Mouse (Mus musculus): ENCODE results near the gene Opn1sw.
"Not testable (repeated sequence)": the region's sequence is repeated elsewhere in the genome, so short reads cannot be mapped to it uniquely, and the experiment has no call there.

The Opn1sw gene

DNA sequence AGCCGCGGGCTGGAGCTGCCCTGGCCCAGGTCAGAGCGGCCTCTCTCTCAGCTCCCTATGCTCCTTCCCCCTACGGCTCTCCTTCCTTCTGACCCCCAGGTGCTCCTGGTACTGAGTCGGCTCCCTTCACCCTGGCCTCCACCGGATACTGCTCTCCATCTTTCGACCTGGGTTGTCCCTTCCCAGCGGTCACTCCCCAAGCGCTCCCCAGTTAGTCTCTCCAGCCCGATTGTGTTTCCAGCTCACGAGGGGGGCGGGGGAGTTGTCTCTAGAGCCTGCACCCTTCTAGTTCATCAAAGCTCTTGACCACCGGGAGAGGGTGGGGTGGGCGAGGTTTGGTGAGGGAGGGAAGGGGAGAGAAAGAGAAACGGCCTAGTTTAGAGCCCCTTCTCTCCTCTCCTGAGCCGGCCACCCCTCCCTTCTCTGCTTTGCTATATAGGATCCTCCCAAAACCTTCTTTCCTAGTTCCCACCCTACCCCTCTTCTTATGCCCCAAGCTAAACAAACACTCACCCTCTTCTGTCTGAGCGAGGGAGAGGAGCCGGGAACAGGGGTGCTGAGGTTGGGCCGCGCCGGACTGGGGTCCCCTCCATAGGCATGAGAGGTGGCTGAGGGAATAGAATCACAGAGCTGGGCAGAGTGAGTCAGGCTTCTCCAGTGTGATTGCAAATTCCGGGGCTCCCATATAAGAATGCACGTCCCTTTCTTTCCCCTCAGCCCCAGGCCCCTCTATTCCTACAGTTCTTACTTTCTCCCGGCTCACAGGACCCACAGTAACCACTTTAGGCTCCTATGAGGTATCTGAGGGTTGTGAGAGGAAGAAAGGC lies 8.7 kb upstream of the Opn1sw start:
- DNase-seq (ENCODE audit: low read depth): no peak

DNA sequence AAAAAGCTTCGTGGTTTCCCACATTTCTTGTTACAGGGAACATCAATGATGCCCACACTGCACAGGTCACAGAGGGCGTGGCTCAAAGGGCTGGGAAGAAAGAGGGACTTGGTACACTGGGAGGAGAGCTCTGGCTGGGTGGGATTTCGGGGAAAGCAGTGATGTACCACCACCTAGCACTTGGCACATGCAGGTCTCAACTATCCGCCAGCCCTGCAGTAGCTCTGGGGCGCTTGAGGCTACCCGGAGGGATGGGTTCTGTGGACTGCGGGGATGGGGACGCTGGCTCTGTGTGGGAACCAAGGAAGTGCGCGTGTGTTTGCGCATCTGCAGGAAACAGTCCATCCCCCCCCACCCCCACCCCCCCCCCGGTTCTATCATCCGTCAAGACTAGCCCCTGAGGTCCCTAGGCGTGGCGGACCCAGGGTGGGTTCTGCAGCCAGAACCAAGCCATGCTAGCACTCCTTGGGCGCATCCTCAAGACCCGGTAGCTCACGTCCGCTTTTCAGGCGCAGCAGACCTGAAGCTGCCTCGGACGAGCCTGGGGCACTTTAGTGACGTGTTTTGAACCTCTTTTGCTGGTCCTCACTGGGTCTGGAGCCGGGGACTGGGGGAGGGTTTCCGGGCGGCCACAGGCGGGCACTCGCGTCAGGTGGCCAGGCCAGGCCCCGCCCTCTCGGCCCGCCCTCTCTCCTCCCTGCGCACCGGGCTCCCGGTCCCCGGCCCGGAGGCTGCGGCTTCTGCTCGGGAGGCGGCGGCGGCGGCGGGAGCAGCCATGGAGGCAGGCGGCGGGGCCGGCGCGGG lies 7.8 kb upstream of the Opn1sw start, which contains the start of gene Ccdc136:
TSS of gene Ccdc136 (plus strand) at position 400 of the 804 bp plus-strand sequence.
- peak; percentile 21 for DNase-seq (ENCODE audit: low read depth)

DNA sequence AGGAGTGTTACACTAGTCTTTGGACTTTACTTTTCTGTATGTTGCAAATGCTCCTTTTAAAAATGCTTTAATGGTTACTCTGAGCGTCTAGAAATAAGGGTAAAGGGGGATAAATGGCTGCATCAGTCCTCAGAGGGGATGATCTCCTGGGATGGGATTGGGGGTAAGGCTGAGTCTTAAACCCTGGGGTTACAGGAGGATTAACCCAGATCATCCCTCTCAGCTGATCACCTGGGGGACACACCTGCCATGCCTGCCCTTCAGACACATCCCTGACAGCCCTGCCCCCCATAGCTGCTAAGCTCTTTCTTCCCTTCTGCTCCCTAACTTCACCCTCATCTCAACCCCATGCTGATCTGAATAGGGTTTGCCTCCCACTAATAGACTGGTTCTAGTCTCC lies 6.0 kb upstream of the Opn1sw start:
- DNase-seq (ENCODE audit: low read depth): no peak

DNA sequence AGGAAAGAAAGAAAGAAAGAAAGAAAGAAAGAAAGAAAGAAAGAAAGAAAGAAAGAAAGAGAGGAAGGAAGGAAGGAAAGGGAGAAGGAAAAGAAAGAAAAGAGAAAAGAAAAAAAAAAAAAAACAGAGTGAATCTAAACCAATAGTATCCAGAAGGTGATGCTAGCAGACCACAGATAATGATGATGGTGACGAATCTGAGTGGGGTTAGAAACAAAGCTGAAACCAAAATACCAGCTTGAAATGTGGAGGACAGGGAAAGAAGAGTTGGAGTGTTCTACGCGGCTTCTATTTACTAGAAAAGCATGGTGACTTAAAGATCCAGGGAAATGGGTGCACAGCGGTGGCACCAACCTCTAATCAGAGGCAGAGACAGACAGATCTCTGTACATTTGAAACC lies 3.5 kb upstream of the Opn1sw start:
- no peak for DNase-seq (ENCODE audit: low read depth)

DNA sequence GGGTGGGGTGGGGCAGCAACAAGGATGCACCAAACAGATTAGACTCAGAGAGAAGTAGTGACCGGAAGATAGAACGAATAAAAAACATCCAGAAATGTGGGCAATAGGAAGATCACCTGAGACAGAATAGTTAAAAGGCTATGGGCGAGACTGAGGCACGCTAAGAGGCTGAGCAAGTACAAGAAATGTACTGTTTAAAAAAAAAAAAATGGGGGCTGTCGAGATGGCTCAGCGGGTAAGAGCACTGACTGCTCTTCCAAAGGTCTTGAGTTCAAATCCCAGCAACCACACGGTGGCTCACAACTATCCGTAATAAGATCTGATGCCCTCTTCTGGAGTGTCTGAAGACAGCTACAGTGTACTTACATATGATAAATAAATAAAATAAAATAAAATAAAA lies 3.0 kb upstream of the Opn1sw start:
- DNase-seq (ENCODE audit: low read depth): not testable (repeated sequence)

DNA sequence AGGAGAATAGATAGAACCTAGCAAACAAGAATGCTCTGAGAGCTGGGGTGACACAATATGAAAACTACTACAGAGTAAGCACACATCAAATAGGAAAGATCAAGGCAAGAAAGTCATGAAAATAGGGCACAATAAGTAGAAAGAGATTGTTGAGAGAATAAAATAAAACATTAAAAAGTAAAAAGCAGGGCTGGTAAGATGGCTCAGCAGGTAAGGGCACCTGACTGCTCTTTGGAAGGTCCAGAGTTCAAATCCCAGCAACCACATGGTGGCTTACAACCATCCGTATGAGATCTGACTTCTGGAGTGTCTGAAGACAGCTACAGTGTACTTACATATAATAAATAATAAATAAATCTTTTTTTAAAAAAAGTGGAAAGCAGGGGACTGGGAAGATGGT lies 2.2 kb upstream of the Opn1sw start:
- DNase-seq (ENCODE audit: low read depth): not testable (repeated sequence)

DNA sequence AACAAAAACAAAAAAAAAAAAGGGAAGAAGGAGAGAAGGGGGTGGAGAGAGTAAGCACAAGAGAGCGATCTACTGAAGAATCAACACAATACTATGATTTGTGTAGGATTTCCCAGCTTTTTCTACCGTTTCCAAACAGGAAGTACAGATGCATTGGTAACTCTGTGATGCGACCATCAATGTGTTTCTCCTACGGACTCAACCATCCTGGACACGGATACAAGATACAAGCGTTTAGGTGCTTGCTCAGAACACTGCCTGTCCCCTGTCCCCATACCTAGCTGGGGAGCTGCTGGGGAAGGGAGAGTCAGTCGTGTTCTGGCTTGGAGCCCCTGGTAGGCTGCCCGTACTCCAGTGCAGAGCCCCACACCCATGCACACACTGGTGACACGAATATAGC lies 1.2 kb upstream of the Opn1sw start:
- DNase-seq (ENCODE audit: low read depth): no peak

DNA sequence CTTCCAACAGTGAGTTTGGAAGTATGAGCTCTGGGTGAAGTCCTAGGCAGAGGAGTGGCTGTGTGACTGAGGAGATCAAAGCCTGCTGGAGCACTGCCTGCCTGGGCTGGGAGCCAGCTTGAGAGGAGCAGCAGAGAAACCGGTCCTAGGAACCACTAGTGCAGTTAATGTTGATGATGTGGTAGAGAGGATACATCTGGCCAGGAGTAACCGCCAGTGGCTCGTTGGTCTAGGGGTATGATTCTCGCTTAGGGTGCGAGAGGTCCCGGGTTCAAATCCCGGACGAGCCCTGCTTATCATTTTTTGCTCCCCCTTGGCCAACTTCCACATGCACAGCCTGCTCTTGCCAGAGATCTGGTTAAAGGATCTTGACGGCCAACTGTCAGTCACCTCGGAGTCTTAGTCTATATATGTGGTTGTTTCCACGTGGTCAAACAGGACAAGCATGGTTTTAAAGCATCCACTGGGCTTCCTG lies 375 bp upstream of the Opn1sw start:
- peak; percentile 85 for DNase-seq (ENCODE audit: low read depth)

DNA sequence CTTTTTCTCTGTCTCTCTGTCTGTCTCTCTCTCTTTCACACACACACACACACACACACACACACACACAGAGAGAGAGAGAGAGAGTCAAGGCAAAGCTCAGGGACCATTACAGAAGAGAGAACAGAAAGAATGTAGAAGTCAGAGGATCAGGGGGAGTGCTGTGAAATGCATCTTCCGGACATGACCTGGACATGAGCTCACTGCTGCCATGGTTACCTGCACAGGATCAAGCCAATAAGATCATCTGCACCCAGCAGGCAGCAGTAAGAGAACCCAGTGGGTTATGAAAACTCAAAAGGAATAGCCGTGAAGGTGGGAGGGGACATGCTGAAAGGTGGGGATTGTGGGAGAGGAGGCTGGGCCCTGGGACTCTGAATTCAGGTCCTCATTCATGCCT lies 5.8 kb downstream of the Opn1sw start:
- DNase-seq (ENCODE audit: low read depth): no peak

DNA sequence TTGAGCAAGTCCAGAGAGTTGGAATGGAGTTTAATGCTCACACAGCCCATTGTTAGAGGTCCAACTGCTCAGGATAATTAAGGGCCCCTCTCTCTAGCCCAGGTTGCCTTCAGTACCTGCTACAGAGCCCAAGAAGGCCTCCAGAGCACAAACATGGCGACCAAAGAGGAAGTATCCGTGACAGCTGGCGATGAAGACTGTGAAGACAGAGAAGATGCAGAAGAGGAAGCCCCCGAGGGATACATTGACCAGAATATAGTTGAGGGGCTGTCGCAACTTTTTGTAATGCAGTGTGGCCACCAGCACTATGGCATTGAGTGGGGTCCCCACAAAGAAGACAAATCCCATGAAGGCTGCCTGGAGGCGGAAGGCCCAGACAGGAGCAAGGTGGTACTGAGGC lies 8.3 kb downstream of the Opn1sw start:
- no peak for DNase-seq (ENCODE audit: low read depth)

DNA sequence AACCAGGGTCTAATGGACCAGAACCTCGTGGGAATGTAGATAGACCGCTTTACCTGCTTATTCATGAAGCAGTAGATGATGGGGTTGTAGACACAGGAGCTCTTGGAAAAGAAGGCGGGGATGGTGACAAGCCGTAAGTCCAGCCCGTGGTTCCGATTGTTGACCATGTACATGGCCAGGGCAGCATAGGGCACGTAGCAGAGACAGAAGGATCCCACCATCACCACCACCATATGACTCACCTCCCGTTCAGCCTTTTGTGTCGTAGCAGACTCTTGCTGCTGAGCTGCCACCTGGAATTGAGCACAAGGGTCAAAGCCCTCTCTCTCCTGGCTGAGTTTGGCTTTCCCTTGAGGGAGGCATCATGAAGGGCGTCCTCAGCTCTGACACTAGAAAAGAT lies 9.6 kb downstream of the Opn1sw start:
- no peak for DNase-seq (ENCODE audit: low read depth)

DNA sequence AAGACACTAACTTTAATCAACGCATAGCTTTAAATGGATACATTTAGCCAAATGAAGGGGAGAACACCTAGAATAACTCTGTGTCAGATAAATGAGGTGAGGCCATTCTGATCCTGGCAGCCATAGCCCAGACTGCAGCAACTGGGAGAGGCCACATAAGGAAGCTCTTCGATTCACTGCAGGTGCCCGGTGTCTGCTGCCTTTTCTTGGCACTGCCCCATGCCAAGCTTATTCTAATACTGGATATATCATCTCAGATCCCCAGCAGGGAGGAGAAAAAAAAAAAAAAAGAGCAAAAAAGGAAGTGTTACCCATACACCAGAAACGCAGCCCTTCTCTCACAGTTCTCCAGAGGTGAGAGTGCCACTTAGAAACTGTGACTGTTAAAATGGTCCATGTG lies 10.9 kb downstream of the Opn1sw start:
- DNase-seq (ENCODE audit: low read depth): no peak

DNA sequence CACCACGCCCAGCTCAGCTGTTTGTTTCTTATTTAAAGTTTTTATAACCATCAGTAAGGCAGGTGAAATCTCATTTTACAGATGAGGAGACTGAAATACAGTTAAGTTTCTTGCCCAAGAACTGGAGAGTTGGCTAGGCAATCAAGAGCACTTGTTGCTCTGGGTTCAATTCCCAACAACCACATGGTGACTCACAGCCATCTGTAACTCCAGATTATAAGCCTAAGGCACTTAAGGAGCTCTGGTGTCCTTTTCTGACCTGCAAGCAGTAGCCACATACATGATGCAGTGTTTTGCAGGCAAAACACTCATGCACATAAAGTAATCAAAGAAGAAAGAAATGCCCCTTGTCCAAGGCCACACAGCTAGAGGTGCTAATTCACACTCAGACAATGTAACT lies 23.0 kb downstream of the Opn1sw start:
- DNase-seq (ENCODE audit: low read depth): no peak

DNA sequence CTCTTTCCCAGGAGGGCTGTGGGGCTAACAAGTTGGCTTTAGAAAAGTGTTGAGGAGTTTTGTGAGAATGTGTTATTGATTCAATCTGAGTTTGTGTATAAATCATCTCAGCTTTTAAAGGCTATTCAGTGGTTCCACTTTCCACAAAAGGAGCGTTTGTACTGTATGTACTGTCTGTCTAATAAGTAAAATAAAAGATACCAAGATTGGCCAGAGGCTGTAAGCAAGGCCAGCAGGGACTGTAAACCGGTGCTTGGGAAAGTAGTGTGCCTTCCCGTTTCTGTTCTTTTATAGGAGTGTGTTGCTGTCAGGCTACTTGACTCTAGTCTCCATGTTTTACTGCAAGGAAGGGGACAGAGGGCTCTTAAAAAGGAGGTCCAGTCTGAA lies 25.1 kb downstream of the Opn1sw start:
- no peak for DNase-seq (ENCODE audit: low read depth)

DNA sequence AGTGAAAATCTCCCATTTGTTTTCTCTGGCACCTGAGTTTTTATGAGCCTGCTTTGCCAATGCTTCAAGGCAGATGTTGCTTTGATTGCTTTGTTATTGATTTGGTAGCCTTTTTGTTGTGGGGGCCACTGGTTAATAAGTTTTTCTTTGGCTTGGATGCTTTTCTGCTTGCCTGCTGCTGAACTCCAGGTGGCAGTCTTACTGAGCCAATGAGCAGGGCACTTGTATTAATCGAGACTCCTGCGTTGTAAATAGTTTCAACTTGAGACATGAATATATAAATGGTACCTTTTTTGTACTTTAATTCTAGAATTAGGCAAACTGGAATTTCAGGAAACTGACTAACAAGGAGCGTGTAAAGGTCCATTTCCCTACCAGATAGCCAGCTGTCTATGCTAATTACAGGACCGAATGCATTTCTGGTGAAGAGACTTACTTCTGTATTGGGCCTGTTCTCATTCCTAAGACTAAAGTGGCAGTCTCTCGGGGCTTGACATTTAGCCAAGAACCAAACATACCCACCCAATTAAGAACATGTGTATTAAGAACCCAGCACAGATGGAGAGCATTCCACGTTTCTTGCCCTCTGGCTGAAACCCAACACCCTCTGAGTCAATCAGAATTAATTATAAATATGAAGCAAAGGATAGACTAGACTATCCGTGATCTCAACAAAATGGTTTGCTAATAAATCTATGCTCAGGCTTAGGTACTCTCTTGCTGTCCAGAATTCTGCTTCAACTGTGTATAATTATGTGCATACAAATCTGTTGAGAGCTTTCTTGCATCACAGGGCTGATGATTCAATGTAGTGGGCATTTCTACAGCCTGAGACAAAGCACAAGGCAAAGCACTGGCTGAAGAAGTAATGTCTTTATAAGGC lies 25.8 kb downstream of the Opn1sw start:
- DNase-seq (ENCODE audit: low read depth): peak; percentile 97

DNA sequence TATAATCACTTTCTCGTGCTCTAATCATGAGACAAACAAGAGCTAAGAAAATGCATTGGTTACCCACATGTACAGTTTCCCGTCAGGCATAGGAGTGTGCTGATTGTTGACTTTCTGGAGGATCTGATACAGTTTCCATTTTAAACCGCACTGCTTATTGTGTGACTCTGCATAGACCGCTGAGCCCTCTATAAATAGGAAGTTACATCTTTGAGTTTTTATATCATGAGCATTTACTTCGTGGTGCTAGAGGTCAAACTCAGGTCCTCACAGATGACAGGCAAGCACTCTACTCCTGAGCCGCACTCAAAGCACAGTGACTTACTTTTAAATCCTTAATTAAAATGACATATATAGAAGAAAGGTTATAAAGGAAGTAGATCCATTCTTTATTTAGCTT lies 28.1 kb downstream of the Opn1sw start:
- DNase-seq (ENCODE audit: low read depth): no peak

DNA sequence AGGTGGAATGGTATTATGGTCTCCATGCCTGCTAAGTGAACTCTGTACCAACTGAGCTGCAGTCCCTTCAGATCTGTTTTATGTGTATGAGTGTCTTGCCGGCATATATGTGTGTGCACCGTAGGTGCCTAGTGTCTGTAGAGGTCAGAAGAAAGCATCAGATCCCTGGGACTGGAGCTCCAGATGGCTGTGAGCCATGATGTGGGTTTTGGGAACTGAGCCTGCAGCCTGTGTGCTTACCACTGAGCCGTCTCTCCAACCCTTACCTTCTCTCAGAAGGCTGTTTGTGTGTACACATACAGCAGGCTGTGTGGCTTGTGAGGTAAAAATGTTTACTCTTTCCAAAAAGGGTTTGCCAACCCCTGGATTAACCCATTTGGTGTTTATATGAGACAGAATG lies 28.9 kb downstream of the Opn1sw start:
- no peak for DNase-seq (ENCODE audit: low read depth)

DNA sequence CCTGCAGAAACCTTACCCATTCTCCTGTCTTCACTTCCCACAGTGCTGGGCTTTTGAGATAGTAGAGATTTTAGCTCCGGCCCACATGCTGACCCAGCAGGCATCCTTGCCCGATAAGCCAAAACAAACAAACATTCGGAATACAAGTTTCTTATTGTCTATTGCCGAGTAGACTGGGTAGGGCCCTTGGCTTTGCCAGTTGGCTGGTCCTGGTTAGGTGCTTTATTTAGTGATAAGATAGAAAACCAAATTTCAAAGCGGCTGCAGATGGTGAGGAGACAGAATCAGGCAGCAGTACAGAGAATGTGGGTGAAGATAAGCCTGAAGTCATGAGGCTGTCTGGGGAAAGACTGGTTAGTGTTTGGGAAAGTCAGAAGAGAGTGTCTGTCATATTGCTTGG lies 35.5 kb downstream of the Opn1sw start:
- DNase-seq (ENCODE audit: low read depth): no peak

DNA sequence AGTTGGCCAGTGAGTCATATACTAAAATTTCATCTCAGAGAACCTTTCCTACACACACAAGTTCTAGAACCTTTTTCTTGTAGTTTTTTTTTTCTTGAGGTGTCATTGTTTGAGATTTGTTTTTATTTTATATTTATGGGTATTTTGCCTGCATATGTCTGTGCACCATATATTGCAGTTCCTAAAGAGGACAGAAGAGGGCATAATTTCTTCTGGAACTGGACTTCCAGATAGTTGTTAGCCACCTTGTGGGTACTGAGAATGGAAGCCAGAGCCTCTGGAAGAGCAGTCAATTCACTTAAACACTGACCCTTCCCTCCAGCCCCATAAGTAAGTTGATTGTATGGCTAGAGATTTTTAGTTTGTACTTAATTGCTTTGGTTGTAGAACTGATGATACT lies 36.7 kb downstream of the Opn1sw start:
- DNase-seq (ENCODE audit: low read depth): no peak

DNA sequence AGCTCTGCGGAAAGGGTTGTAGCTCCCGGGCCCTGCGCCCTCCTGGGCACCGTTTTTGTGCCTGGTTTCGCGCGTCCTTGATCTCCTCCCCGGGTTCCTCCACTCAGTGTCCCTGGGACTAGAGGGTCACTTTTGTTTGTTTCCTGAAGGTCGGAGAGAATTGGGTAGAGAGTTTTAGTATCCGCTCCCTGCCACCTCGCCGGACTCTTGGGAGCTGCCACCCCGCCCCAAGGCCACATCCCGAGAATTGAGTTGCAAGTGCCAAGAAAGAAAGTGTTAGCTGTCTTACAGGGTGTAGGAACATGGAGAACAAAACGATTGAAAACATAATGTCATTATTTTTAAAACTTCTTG lies 39.9 kb downstream of the Opn1sw start:
- DNase-seq (ENCODE audit: low read depth): no peak

DNA sequence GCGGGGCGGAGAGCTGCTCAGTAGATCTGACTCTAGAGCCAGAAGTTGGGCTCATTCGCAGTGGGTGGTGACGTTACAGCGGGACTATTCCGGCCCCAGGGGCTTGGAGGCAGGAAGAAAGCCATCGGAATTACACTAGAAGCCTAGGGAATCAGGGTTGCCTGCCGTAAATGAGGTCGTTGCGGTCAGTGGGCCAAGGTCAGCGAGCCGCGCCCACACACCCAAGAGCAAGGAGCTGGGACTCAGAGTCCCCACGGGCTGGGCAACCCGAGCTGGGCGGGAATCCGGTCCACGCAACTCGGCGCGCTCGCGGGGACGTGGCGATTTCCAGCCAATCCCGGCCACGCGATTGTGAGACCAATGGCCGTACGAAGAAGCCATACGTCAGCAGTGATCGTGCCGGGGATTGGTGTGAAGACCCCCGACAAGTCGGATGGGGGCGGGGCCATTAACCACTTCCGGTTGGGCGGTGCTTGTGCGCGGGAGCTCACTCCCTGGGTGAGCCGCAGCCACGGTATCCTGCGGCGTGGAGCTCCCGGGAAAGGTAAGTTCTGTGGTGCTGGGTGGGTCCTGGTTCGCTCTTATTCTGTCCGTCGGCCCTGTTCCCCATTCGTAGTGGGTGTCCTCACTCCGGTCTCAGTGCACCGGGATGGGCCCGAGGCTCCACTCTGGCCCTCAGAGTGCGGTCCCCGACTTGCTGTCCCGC lies 40.5 kb downstream of the Opn1sw start, which contains the start of gene Calu:
TSS of gene Calu (plus strand) at position 405 of the 706 bp plus-strand sequence.
- peak; percentile 96 for DNase-seq (ENCODE audit: low read depth)

DNA sequence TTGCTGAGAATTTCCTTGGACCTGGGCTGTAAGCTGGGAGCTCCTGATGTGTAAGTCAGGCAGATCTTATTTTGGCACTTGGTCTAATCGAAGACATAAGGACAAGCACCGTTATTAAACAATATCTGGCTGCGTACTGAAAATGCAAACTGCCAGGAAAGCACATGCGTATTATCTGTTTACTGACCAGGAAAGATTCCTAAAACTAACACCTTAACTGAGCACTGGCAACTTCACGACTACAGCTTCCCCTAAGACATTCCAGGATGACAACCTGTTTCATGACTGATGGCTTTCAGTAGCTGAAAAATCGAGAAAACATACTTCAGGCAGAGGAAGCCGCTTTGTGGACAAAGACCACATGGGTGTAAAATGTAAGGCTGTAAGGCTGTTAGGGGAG lies 41.1 kb downstream of the Opn1sw start:
- DNase-seq (ENCODE audit: low read depth): no peak

Measured in fibroblast of lung, adult 2 months (primary cell).